Mouse (Mus musculus) lung, embryonic 14.5 days (tissue): ENCODE measurements around the gene Nkx2-5. TPM values are rescaled to one million over a fixed set of nuclear protein-coding genes. Genes with fewer than 3 reads are reported as not detected.

Experiments
- ATAC-seq: fragments of 200-750 bp; cut with Nextera tagmentation; 2 replicates; pipeline ENCODE4 v1.8.0; 2017; ENCODE audit warnings: mild to moderate bottlenecking, moderate TSS enrichment, moderate library complexity; ENCODE audit not compliant: insufficient read depth
- DNase-seq: peaks from one replicate; pipeline ENCODE4 v3.0.0-alpha.2; 2015
- H3K27ac ChIP-seq: fragments of 300-500 bp; sonication (generic); 2 replicates; pipeline ENCODE4 v1.5.1; 2014; ENCODE audit warnings: low read depth, mild to moderate bottlenecking, moderate library complexity
- H3K27me3 ChIP-seq: fragments of 300-500 bp; sonication (generic); 2 replicates; pipeline ENCODE4 v1.6.1; 2014; ENCODE audit warnings: low read length, control low read depth; ENCODE audit not compliant: insufficient read depth
- H3K36me3 ChIP-seq: fragments of 300-500 bp; sonication (generic); 2 replicates; pipeline ENCODE4 v1.6.1; 2014; ENCODE audit warnings: control low read depth; ENCODE audit not compliant: insufficient read depth
- H3K4me1 ChIP-seq: fragments of 300-500 bp; sonication (generic); 2 replicates; pipeline ENCODE4 v1.6.1; 2014; ENCODE audit warnings: antibody characterized with exemption, control low read depth; ENCODE audit not compliant: insufficient read depth
- H3K4me2 ChIP-seq: fragments of 300-500 bp; sonication (generic); 2 replicates; pipeline ENCODE4 v1.6.1; 2014; ENCODE audit warnings: mild to moderate bottlenecking
- H3K4me3 ChIP-seq: fragments of 300-500 bp; sonication (generic); 2 replicates; pipeline ENCODE4 v1.5.1; 2014; ENCODE audit warnings: low read depth, low read length
- H3K9ac ChIP-seq: fragments of 300-500 bp; sonication (generic); 2 replicates; pipeline ENCODE4 v1.6.1; 2014
- H3K9me3 ChIP-seq: fragments of 300-500 bp; sonication (generic); 2 replicates; pipeline ENCODE4 v1.6.1; 2016; ENCODE audit warnings: low read depth, low read length, control low read depth
- CTCF ChIP-seq: IDR thresholded peaks from 2 replicates; pipeline ENCODE4 v1.5.1; 2016; ENCODE audit warnings: antibody characterized with exemption, low read depth
- WGBS: fragments of 180-500 bp; shearing (Covaris S2); extraction: QIAGEN DNeasy Blood & Tissue Kit; methylation state at CpG from one replicate; pipeline ENCODE4 v1.1.7; 2014; 5-methylcytosine and 5-hydroxymethylcytosine counted together
- polyA plus RNA-seq: library from polyadenylated mRNA; unstranded; fragments of >200 nt; fragmentation: Nextera tagmentation; extraction: Ambion mirVana; gene quantifications from 2 replicates; pipeline ENCODE4 v1.2.1, GENCODE M21; 2014

The Nkx2-5 gene
- polyA plus RNA-seq, 1 experiment from 2014 or later: 0.24 TPM

GRCm38 (mm10) chr17:26837546-26837985, 7.2 kb downstream of the Nkx2-5 start:
- H3K9ac ChIP-seq: no peak overlapping the region
- H3K9me3 ChIP-seq: no peaks in the 10 kb centered on the region
- no peak for TF ChIP-seq CTCF
- H3K4me2 ChIP-seq: no peak overlapping the region
- DNase-seq (no peak), ATAC-seq (no peak)
- peaks cover 94% of the 10 kb centered on the region for H3K27me3 ChIP-seq
- no peak overlapping the region for H3K27ac ChIP-seq
- WGBS: 9% methylated on average over 7 of the region's 7 CpGs
- H3K4me1 ChIP-seq: no peaks in the 10 kb centered on the region
- H3K4me3 ChIP-seq: no peak overlapping the region
- H3K36me3 ChIP-seq: no peaks in the 10 kb centered on the region

- no peak for TF ChIP-seq CTCF
- Histone ChIP-seq H3K36me3 (no peaks in the 10 kb centered on the region), H3K9ac (no peak overlapping the region), H3K27ac (no peak overlapping the region), H3K4me3 (no peak overlapping the region), H3K4me2 (no peak overlapping the region), H3K27me3 (peaks cover 88% of the 10 kb centered on the region), H3K4me1 (no peaks in the 10 kb centered on the region), H3K9me3 (no peaks in the 10 kb centered on the region)
- ATAC-seq: no peak
- WGBS: 5% methylated on average over 19 of the region's 19 CpGs
- DNase-seq: no peak
Measured at GRCm38 (mm10) chr17:26836786-26837545, 7.8 kb downstream of the Nkx2-5 start.

GRCm38 (mm10) chr17:26836377-26836776, 8.4 kb downstream of the Nkx2-5 start:
- H3K27ac ChIP-seq: no peak overlapping the region
- WGBS: 20% methylated on average over 5 of the region's 5 CpGs
- H3K36me3 ChIP-seq: no peaks in the 10 kb centered on the region
- no peak overlapping the region for H3K9ac ChIP-seq
- H3K4me1 ChIP-seq: no peaks in the 10 kb centered on the region
- no peak overlapping the region for H3K4me3 ChIP-seq
- no peak for TF ChIP-seq CTCF
- H3K27me3 ChIP-seq: peaks cover 82% of the 10 kb centered on the region
- no peaks in the 10 kb centered on the region for H3K9me3 ChIP-seq
- ATAC-seq (no peak), DNase-seq (no peak)
- no peak overlapping the region for H3K4me2 ChIP-seq

DNA sequence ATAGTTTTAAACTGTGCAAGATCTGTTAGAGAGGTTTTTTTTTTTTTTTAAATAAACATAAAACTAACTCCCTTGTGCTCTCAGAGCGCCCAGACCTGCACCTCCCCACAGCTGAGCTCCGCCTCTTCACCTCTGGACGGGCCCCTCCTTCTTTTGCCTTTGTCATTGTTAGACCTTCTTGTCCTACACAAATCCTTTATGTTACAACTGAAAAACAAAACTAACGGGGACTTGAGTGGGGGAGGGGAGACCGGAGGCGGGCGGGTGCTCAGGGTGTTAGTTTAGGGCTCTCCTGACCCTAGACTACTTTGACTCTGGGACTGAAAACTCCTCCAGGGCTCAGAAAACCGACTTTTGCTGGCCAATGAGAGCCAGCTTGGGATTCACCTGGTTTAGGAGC, 8.9 kb downstream of the Nkx2-5 start:
- DNase-seq: no peak
- Histone ChIP-seq H3K27me3 (peaks cover 78% of the 10 kb centered on the region), H3K27ac (no peak overlapping the region), H3K4me1 (no peaks in the 10 kb centered on the region), H3K4me2 (no peak overlapping the region), H3K9me3 (0 out of 2 replicates have a peak, but pooled peaks cover under 1% of the 10 kb centered on the region), H3K9ac (no peak overlapping the region), H3K36me3 (no peaks in the 10 kb centered on the region), H3K4me3 (no peak overlapping the region)
- no peak for ATAC-seq
- 14% methylated on average over 8 of the region's 8 CpGs for WGBS
- no peak for TF ChIP-seq CTCF

DNA sequence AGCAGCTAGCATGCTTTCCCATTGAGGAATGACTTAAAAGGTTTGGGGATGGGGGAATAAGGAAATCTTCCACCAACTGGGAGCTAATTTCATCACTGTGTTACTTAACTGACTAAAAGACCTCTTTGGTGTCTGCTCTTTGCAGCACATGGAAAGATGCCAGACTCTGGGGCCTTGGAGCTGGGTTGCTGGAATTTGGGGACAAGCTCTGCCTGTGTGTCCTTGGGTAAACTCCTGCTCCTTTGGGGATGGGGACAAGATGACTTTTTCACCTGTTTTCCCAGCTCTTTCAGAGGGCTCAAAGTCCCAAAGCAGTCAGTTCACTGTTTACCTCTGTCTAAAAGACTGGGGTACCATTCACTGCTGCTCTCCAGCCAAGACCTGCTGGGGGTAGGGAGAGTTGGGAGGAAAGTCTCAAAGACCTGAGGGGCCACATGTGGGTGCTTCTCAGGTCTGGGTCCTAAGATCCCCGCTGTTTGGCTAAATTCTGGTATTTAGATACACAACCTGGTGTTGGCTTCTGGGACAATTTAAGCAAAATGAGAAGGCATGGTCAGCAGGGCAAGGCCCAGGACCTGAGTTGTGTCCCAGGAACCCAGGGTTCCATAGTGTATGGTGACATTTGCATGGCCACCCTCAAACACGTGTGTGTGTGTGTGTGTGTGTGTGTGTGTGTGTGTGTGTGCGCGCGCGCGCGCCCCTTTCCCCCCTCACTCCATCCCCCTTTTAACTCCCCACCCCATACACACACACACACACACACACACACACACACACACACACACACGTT, 9.6 kb downstream of the Nkx2-5 start:
- Histone ChIP-seq H3K9ac (no peak overlapping the region), H3K27ac (no peak overlapping the region), H3K9me3 (0 out of 2 replicates have a peak, but pooled peaks cover 4% of the 10 kb centered on the region), H3K36me3 (no peaks in the 10 kb centered on the region), H3K4me1 (no peaks in the 10 kb centered on the region), H3K27me3 (peaks cover 70% of the 10 kb centered on the region), H3K4me3 (no peak overlapping the region), H3K4me2 (no peak overlapping the region)
- ATAC-seq (no peak), DNase-seq (no peak)
- no peak for TF ChIP-seq CTCF
- whole genome bisulfite sequencing: 63% methylated on average over 9 of the region's 9 CpGs

DNA sequence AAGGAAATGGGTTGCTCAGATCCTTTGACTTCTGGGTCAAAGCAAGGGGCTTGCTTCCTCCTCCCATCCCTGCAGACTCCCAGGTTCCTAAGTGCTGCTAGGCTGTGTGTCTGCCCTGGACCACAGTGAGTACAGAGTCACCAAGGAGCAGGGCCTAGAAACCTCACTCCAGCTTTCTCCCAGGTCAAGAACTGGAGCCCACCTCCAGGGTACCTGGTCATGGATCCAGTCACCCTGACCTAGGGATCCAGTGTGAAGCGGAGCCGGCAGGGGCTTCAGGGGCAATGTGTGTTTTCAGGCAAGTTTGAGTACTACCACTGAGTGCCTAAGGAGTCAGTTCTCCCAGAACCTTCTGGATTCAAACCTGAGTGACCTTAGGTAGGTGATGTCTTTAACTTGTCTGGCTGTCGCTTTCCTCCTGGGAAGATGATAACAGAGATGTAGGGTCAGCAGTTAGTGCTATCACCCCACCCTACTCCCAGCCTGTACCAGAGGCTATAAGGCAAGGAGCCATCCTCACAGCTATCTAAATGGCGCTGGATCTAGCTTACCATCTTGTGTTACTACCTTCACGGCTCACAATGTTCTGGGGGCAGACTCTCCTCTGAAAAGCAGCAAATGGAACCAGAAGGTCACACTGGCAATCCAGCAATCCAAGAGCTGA, 10.4 kb downstream of the Nkx2-5 start:
- Histone ChIP-seq H3K27ac (no peak overlapping the region), H3K9me3 (0 out of 2 replicates have a peak, but pooled peaks cover 4% of the 10 kb centered on the region), H3K4me2 (no peak overlapping the region), H3K27me3 (peaks cover 62% of the 10 kb centered on the region), H3K4me1 (no peaks in the 10 kb centered on the region), H3K4me3 (no peak overlapping the region), H3K36me3 (no peaks in the 10 kb centered on the region), H3K9ac (no peak overlapping the region)
- WGBS: 70% methylated on average over 5 of the region's 5 CpGs
- DNase-seq: no peak
- ATAC-seq: no peak
- no peak for TF ChIP-seq CTCF

DNA sequence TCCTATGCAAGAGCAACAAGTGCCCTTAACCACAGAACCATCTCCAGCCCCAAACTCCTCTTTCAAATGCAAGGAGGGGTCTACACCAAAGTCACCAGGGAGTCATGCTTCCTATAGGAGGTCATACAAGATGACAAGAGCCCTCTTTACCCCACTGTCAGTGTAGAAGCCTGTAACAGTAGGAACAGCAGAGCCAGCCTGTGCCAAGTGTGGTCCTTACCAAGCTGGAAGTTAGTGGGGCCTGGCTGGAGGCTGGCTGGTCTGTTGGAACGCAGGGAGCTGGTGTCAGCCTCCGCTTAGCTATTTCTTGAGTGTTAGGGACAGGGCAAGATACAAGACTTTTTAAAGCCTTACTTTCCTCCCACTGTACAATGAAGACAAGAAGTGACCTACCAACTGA, 11.0 kb downstream of the Nkx2-5 start:
- no peak overlapping the region for H3K27ac ChIP-seq
- ATAC-seq: no peak
- H3K36me3 ChIP-seq: no peaks in the 10 kb centered on the region

More for the DNA sequence above, 11.0 kb downstream of the Nkx2-5 start:
- TF ChIP-seq CTCF: no peak
- Histone ChIP-seq H3K4me1 (no peaks in the 10 kb centered on the region), H3K4me3 (no peak overlapping the region), H3K9me3 (0 out of 2 replicates have a peak, but pooled peaks cover 4% of the 10 kb centered on the region), H3K27me3 (peaks cover 56% of the 10 kb centered on the region), H3K9ac (no peak overlapping the region), H3K4me2 (no peak overlapping the region)
- WGBS: 79% methylated on average over 2 of the region's 2 CpGs
- no peak for DNase-seq
